Mouse (Mus musculus) thymus, adult 2 months (tissue): Measurements from ENCODE around the gene Carmil1.

Experiments used
- CTCF ChIP-seq: fragments of 200-500 bp; IDR thresholded peaks from 2 replicates; pipeline ENCODE4 v1.5.1; 2012; ENCODE audit warnings: mild to moderate bottlenecking, control low read depth, low read length, moderate library complexity, borderline replicate concordance; ENCODE audit not compliant: control insufficient read depth, poor library complexity, insufficient read depth; ENCODE audit errors: extremely low read depth
- POLR2A ChIP-seq: fragments of 200-500 bp; IDR thresholded peaks from 2 replicates; pipeline ENCODE4 v1.6.1; 2012; ENCODE audit warnings: mild to moderate bottlenecking, low read length, control low read depth, moderate library complexity; ENCODE audit not compliant: control insufficient read depth, poor library complexity, insufficient read depth; ENCODE audit errors: extremely low read depth

DNA sequence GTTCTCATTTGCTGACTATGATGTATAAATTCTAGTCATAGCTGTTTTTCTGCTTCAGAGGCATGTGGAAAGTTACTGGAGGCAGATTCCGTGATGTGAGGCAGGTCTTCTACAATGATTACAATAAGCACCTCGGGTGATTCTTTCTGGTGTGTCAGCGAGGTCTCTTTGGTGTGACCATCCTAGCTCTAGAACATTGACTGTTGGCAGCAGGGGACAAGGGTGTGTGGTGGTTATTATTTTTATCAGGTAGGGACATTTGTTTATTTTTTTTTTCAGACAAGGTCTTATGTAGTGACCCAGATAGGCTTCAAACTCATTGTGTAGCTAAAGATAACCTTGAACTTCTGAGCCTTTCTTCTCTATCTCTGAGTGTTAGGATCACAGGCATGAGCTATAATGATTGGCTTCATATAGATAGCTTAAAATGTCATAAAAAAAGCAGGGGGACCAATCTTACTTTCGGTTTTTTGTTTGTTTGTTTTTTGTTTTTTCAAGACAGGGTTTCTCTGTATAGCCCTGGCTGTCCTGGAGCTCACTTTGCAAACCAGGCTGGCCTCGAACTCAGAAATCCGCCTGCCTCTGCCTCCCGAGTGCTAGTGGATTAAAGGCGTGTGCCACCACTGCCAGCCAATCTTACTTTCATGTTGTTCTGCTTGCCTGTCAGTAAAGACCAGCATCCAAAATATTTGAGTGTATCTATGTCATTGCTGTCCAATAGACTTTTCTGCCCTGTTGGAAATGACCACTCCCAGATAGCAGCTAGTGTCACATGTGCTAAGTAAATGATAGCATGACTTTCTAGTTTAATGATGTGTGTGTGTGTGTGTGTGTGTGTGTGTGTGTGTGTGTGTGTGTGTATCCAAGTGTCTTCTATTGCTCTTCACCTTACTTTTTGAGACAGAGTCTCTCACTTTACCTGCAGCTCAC, 30.7 kb upstream of the Carmil1 start:
- TF ChIP-seq POLR2A (no peak), CTCF (no peak)
